Mouse (Mus musculus): Measurements from ENCODE around the gene Ipcef1. TPM values are rescaled to one million over a fixed set of nuclear protein-coding genes. Genes with fewer than 3 reads are reported as not detected.

Ipcef1 gene
- polyA plus RNA-seq, 1 experiment from 2014 or later, result 0.28 TPM

DNA sequence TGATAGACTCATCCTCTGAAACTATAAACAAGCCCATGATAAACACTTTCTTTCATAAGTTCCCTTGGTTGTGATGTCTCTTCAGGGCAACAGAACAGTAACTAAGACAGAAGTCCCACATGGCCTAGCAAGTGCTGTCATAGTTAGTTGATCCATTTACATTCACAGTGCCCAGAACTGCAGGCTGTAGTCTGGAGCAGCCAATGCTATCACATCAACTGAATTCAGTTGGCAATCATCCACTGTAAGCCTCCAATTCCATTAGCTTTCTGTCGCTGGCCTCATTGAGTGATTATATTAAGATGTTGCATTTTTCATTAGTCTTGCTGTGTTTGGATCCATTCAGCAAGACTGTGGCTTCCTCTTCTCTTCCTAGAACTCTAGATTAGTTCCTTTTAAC lies 206.0 kb downstream of the Ipcef1 start:
- H3K36me3 ChIP-seq (ENCODE audit: control insufficient read depth, insufficient read depth, low read length), result no peaks in the 10 kb centered on the region
- H3K4me3 ChIP-seq (ENCODE audit: low read depth, low read length), result no peak overlapping the region
- no peaks in the 10 kb centered on the region for H3K4me1 ChIP-seq (ENCODE audit: control insufficient read depth, insufficient read depth, low read length)
- WGBS, result 89% methylated on average over 1 of the region's 1 CpGs
- DNase-seq (ENCODE audit: low spot score) (no peak), ATAC-seq (ENCODE audit: insufficient number of reproducible peaks, low FRiP score, low TSS enrichment, low read depth) (no peak)
- no peaks in the 10 kb centered on the region for H3K9me3 ChIP-seq (ENCODE audit: control insufficient read depth, low read length)
- no peak overlapping the region for H3K9ac ChIP-seq (ENCODE audit: low read length)
- no peak overlapping the region for H3K4me2 ChIP-seq (ENCODE audit: low read depth, severe bottlenecking)
- no peaks in the 10 kb centered on the region for H3K27me3 ChIP-seq (ENCODE audit: control insufficient read depth, insufficient read depth, low read length)
- no peak overlapping the region for H3K27ac ChIP-seq (replicated peaks; ENCODE audit: low read depth, low read length)

DNA sequence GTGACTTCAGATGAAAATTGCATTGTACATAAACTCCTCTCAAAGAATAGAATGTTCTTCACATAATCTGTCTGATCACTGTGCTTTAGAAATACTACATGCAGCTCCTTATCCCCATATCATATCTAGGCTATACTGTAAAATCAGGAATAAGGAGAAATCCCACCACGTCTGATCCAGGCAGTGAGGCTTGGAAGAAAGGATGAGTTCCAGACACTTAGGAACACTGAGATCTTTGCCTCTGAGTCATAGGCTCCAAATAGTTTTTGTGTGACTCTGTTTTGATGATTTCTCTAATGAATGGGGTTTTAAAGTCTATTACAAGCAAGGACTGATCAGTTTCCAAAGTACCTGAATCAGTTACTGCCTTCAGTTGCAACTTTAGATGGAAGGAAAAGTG lies 210.1 kb downstream of the Ipcef1 start:
- Histone ChIP-seq H3K9me3 (ENCODE audit: control insufficient read depth, low read length) (no peaks in the 10 kb centered on the region), H3K27me3 (ENCODE audit: control insufficient read depth, insufficient read depth, low read length) (no peaks in the 10 kb centered on the region), H3K36me3 (ENCODE audit: control insufficient read depth, insufficient read depth, low read length) (no peaks in the 10 kb centered on the region), H3K4me3 (ENCODE audit: low read depth, low read length) (no peak overlapping the region), H3K9ac (ENCODE audit: low read length) (no peak overlapping the region), H3K27ac (replicated peaks; ENCODE audit: low read depth, low read length) (no peak overlapping the region), H3K4me2 (ENCODE audit: low read depth, severe bottlenecking) (no peak overlapping the region), H3K4me1 (ENCODE audit: control insufficient read depth, insufficient read depth, low read length) (no peaks in the 10 kb centered on the region)
- ATAC-seq (ENCODE audit: insufficient number of reproducible peaks, low FRiP score, low TSS enrichment, low read depth), result no peak
- no peak for DNase-seq (ENCODE audit: low spot score)
- 78% methylated on average over 1 of the region's 1 CpGs for WGBS

Other genes starting within 250 kb of the Ipcef1 start
- gene Cnksr3, start 159.8 kb upstream of the Ipcef1 start, polyA plus RNA-seq (2014; fragmentation: Nextera tagmentation; extraction: Ambion mirVana), result 11.8 and 11.9 TPM in 2 replicates